Mouse (Mus musculus): ENCODE measurements around the gene Hddc3. TPM values are rescaled to one million over a fixed set of nuclear protein-coding genes. Genes with fewer than 3 reads are reported as not detected.

Gene Hddc3
- total and polyA plus RNA-seq, 3 experiments: 47.1 to 58.1 TPM; not detected in 1

DNA sequence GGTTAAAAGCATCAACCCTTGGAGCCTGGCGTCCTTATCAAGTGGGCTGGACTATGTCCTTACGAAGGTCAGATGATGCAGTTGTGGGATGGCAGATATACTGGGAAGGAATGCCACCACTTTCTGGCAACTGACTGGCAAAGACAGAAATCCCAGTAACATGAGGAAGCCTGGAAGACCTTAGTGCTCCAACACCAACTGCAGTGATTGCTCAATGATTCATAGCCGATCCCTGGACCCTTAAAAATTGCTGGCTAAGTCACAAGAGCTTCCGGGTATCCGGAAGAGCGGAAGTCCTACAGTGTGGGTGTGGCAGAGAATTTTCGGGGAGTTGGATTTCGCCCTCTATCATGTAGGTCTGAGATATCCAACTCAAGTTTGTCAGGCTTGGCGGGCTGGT is 3.3 kb downstream of the Hddc3 start:
- Histone ChIP-seq H3K27ac (ENCODE audit: control insufficient read depth, low read depth, low read length) (no peak overlapping the region), H3K9me3 (replicated peaks; ENCODE audit: insufficient read depth, low read length) (no peaks in the 10 kb centered on the region), H3K27me3 (ENCODE audit: control insufficient read depth in 1 of 2, insufficient read depth in 2 of 2, low read length in 2 of 2) (no peaks in the 10 kb centered on the region), H3K4me3 (ENCODE audit: control insufficient read depth in 1 of 2, insufficient read depth in 1 of 2, low read depth in 2 of 2, low read length in 2 of 2) (no peak overlapping the region), H3K9ac (ENCODE audit: control insufficient read depth, low read depth, low read length, poor library complexity, severe bottlenecking) (no peak overlapping the region), H3K79me2 (ENCODE audit: control insufficient read depth, insufficient read depth, low read length, poor library complexity) (no peaks in the 10 kb centered on the region; the same call in 1 of the 2 replicates), H3K36me3 (ENCODE audit: control insufficient read depth in 1 of 2, insufficient read depth in 2 of 2, low read length in 2 of 2) (peaks cover 0 to 6% of the 10 kb centered on the region in 2 experiments; a peak in 1 of 4 replicates), H3K4me1 (ENCODE audit: control insufficient read depth in 1 of 2, insufficient read depth in 2 of 2, low read length in 2 of 2) (peaks cover 0 to 23% of the 10 kb centered on the region in 2 experiments; a peak in 3 of 4 replicates)
- DNase-seq (ENCODE audit: low read depth, low spot score): no peak
- no peak for TF ChIP-seq ZC3H11A (IDR thresholded peaks at IDR 0.05; ENCODE audit: low read depth, low read length)
- no peak for TF ChIP-seq BHLHE40 (IDR thresholded peaks at IDR 0.05; ENCODE audit: borderline replicate concordance, low read depth, low read length)
- no peak for TF ChIP-seq MEF2A (IDR thresholded peaks at IDR 0.05; ENCODE audit: extremely low read depth, insufficient replicate concordance, low read depth, low read length, poor library complexity, severe bottlenecking)
- TF ChIP-seq UBTF (IDR thresholded peaks at IDR 0.05; ENCODE audit: borderline replicate concordance, insufficient read depth, low read depth, low read length): no peak
- TF ChIP-seq MAZ (IDR thresholded peaks at IDR 0.05; ENCODE audit: low read depth, low read length): no peak
- TF ChIP-seq USF2 (IDR thresholded peaks at IDR 0.05; ENCODE audit: borderline replicate concordance in 1 of 2, insufficient read depth in 1 of 2, low read depth in 1 of 2, low read length in 2 of 2): no peak
- no peak for TF ChIP-seq ZNF384 (IDR thresholded peaks at IDR 0.05; ENCODE audit: low read depth, low read length)
- TF ChIP-seq EP300 (IDR thresholded peaks at IDR 0.05; ENCODE audit: low read depth in 1 of 2, low read length in 2 of 2): no peak
- no peak for TF ChIP-seq TCF12 (IDR thresholded peaks at IDR 0.05; ENCODE audit: low read depth, low read length)
- TF ChIP-seq ETS1 (IDR thresholded peaks at IDR 0.05; ENCODE audit: low read depth, low read length): no peak
- TF ChIP-seq JUND (IDR thresholded peaks at IDR 0.05; ENCODE audit: low read depth, low read length): no peak
- TF ChIP-seq GATA1 (IDR thresholded peaks at IDR 0.05; ENCODE audit: low read depth, low read length): no peak
- no peak for TF ChIP-seq HCFC1 (IDR thresholded peaks at IDR 0.05; ENCODE audit: low read depth, low read length)
- TF ChIP-seq USF1 (IDR thresholded peaks at IDR 0.05; ENCODE audit: low read depth, low read length): no peak
- no peak for TF ChIP-seq TAL1 (IDR thresholded peaks at IDR 0.05; ENCODE audit: low read length)

DNA sequence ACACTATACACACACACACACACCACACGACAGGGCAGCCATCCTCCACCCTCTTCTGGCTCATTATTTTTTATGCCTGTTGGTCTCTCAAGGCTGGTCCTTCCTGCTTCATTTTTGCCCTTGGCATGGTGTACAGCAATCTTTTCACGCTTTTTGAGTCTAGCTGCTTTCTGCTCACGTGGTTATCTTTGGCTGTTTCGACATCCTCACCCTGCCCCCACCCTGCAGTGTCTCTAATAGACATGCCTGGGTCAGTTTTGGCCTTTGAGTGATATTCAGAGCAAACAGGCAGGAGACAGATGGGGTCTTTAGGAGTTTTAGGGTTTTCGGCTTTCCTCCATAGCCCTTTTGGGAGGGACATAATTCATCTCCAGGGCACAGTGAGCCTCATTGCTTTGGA is 3.9 kb downstream of the Hddc3 start:
- TF ChIP-seq USF2 (IDR thresholded peaks at IDR 0.05; ENCODE audit: borderline replicate concordance in 1 of 2, insufficient read depth in 1 of 2, low read depth in 1 of 2, low read length in 2 of 2): no peak
- no peak for TF ChIP-seq CHD2 (IDR thresholded peaks at IDR 0.05; ENCODE audit: low read length)
- TF ChIP-seq KAT2A (conservative IDR thresholded peaks at IDR 0.05; ENCODE audit: low read depth, low read length): no peak
- TF ChIP-seq MEF2A (IDR thresholded peaks at IDR 0.05; ENCODE audit: extremely low read depth, insufficient replicate concordance, low read depth, low read length, poor library complexity, severe bottlenecking): no peak
- no peak for TF ChIP-seq ZKSCAN1 (IDR thresholded peaks at IDR 0.05; ENCODE audit: low read depth, low read length)
- no peak for TF ChIP-seq ZMIZ1 (IDR thresholded peaks at IDR 0.05; ENCODE audit: low read depth, low read length)
- no peak for TF ChIP-seq HCFC1 (IDR thresholded peaks at IDR 0.05; ENCODE audit: low read depth, low read length)
- no peak for TF ChIP-seq POLR2AphosphoS2 (IDR thresholded peaks at IDR 0.05; ENCODE audit: low read length)
- TF ChIP-seq TBP (IDR thresholded peaks at IDR 0.05; ENCODE audit: low read depth, low read length): no peak
- no peak for TF ChIP-seq RAD21 (IDR thresholded peaks at IDR 0.05; ENCODE audit: low read depth, low read length)
- no peak for TF ChIP-seq SIN3A (IDR thresholded peaks at IDR 0.05; ENCODE audit: low read length)
- no peak for TF ChIP-seq MAFK (IDR thresholded peaks at IDR 0.05; ENCODE audit: borderline replicate concordance, low read depth, low read length)
- TF ChIP-seq E2F4 (IDR thresholded peaks at IDR 0.05; ENCODE audit: borderline replicate concordance, low read depth, low read length): no peak
- no peak for TF ChIP-seq EP300 (IDR thresholded peaks at IDR 0.05; ENCODE audit: low read depth in 1 of 2, low read length in 2 of 2)
- no peak for TF ChIP-seq CHD1 (IDR thresholded peaks at IDR 0.05; ENCODE audit: low read depth, low read length)
- TF ChIP-seq UBTF (IDR thresholded peaks at IDR 0.05; ENCODE audit: borderline replicate concordance, insufficient read depth, low read depth, low read length): no peak
- Histone ChIP-seq H3K4me3 (ENCODE audit: control insufficient read depth in 1 of 2, insufficient read depth in 1 of 2, low read depth in 2 of 2, low read length in 2 of 2) (no peak overlapping the region), H3K9ac (ENCODE audit: control insufficient read depth, low read depth, low read length, poor library complexity, severe bottlenecking) (no peak overlapping the region), H3K79me2 (ENCODE audit: control insufficient read depth, insufficient read depth, low read length, poor library complexity) (no peaks in the 10 kb centered on the region; the same call in 1 of the 2 replicates), H3K27ac (ENCODE audit: control insufficient read depth, low read depth, low read length) (no peak overlapping the region), H3K36me3 (ENCODE audit: control insufficient read depth in 1 of 2, insufficient read depth in 2 of 2, low read length in 2 of 2) (peaks cover 0 to 6% of the 10 kb centered on the region in 2 experiments; a peak in 1 of 4 replicates), H3K9me3 (replicated peaks; ENCODE audit: insufficient read depth, low read length) (no peaks in the 10 kb centered on the region), H3K27me3 (ENCODE audit: control insufficient read depth in 1 of 2, insufficient read depth in 2 of 2, low read length in 2 of 2) (no peaks in the 10 kb centered on the region), H3K4me1 (ENCODE audit: control insufficient read depth in 1 of 2, insufficient read depth in 2 of 2, low read length in 2 of 2) (peaks cover 0 to 17% of the 10 kb centered on the region in 2 experiments; a peak in 3 of 4 replicates)
- no peak for DNase-seq (ENCODE audit: low read depth, low spot score)
